Mouse (Mus musculus) kidney, postnatal 0 days (tissue): Measurements from ENCODE around the gene Olfr725. TPM values are rescaled to one million over a fixed set of nuclear protein-coding genes. Genes with fewer than 3 reads are reported as not detected.

Experiments used
- ATAC-seq: fragments of 200-750 bp; cut with Nextera tagmentation; replicated peaks from 2 replicates; pipeline ENCODE4 v1.8.0; 2017; ENCODE audit warnings: low read depth, moderate number of reproducible peaks, moderate TSS enrichment, moderate library complexity; ENCODE audit not compliant: low FRiP score
- DNase-seq: peaks from one replicate; pipeline ENCODE4 v3.0.0-alpha.2; 2016; ENCODE audit warnings: low spot score
- H3K27ac ChIP-seq: fragments of 300-500 bp; sonication (generic); 2 replicates; pipeline ENCODE4 v1.5.1; 2014; ENCODE audit warnings: mild to moderate bottlenecking
- H3K27me3 ChIP-seq: fragments of 300-500 bp; sonication (generic); 2 replicates; pipeline ENCODE4 v1.6.1; 2014; ENCODE audit warnings: low read length, mixed read lengths; ENCODE audit not compliant: insufficient read depth
- H3K36me3 ChIP-seq: fragments of 300-500 bp; sonication (generic); 2 replicates; pipeline ENCODE4 v1.6.1; 2014; ENCODE audit warnings: low read length, mixed read lengths; ENCODE audit not compliant: insufficient read depth
- H3K4me1 ChIP-seq: fragments of 300-500 bp; sonication (generic); replicated peaks from 2 replicates; pipeline ENCODE4 v1.6.1; 2014; ENCODE audit warnings: antibody characterized with exemption, low read length, mixed read lengths; ENCODE audit not compliant: insufficient read depth
- H3K4me2 ChIP-seq: fragments of 300-500 bp; sonication (generic); 2 replicates; pipeline ENCODE4 v1.6.1; 2014; ENCODE audit warnings: mild to moderate bottlenecking, low read length, moderate library complexity, mixed read lengths
- H3K4me3 ChIP-seq: fragments of 300-500 bp; sonication (generic); replicated peaks from 2 replicates; pipeline ENCODE4 v1.5.1; 2014; ENCODE audit warnings: low read depth, low read length
- H3K9ac ChIP-seq: fragments of 300-500 bp; sonication (generic); 2 replicates; pipeline ENCODE4 v1.6.1; 2014; ENCODE audit warnings: low read depth, low read length
- H3K9me3 ChIP-seq: fragments of 300-500 bp; sonication (generic); replicated peaks from 2 replicates; pipeline ENCODE4 v1.6.1; 2016; ENCODE audit warnings: low read length, inconsistent platforms, mixed read lengths
- CTCF ChIP-seq: IDR thresholded peaks from 2 replicates; pipeline ENCODE4 v1.5.1; 2016; ENCODE audit warnings: antibody characterized with exemption, low read depth, mild to moderate bottlenecking, moderate library complexity
- WGBS: fragments of 180-500 bp; shearing (Covaris S2); extraction: QIAGEN DNeasy Blood & Tissue Kit; methylation state at CpG from one replicate; pipeline ENCODE4 v1.1.7; 2014; 5-methylcytosine and 5-hydroxymethylcytosine counted together
- polyA plus RNA-seq: library from polyadenylated mRNA; unstranded; fragments of >200 nt; fragmentation: Nextera tagmentation; extraction: Ambion mirVana; gene quantifications from 2 replicates; pipeline ENCODE4 v1.2.1, GENCODE M21; 2015

Olfr725 gene
- polyA plus RNA-seq, 1 experiment from 2014 or later, result not detected

- 80% methylated on average over 2 of the region's 2 CpGs for WGBS
- no peaks in the 10 kb centered on the region for H3K4me1 ChIP-seq
- DNase-seq (no peak), ATAC-seq (no peak)
- TF ChIP-seq CTCF, result no peak
- no peak overlapping the region for H3K4me3 ChIP-seq
- no peak overlapping the region for H3K4me2 ChIP-seq
- 0 out of 2 replicates have a peak, but pooled peaks cover 3% of the 10 kb centered on the region for H3K9me3 ChIP-seq
- H3K36me3 ChIP-seq, result no peaks in the 10 kb centered on the region
- H3K27ac ChIP-seq, result no peak overlapping the region
- no peak overlapping the region for H3K9ac ChIP-seq
- no peaks in the 10 kb centered on the region for H3K27me3 ChIP-seq
Measured at GRCm38 (mm10) chr14:50026371-50026770, 13.8 kb downstream of the Olfr725 start.

Other genes starting within 250 kb of the Olfr725 start
- gene Olfr722, start 138.4 kb downstream of the Olfr725 start, polyA plus RNA-seq, result not detected in 2 replicates
- gene Olfr723, start 108.6 kb downstream of the Olfr725 start, polyA plus RNA-seq, result not detected in 2 replicates
- gene Olfr724, start 77.1 kb downstream of the Olfr725 start, polyA plus RNA-seq, result not detected in 2 replicates
- gene Olfr726, start 50.6 kb upstream of the Olfr725 start, polyA plus RNA-seq, result not detected in 2 replicates
- not detected in 2 replicates for gene Olfr727, start 82.8 kb upstream of the Olfr725 start, polyA plus RNA-seq
- not detected in 2 replicates for gene Olfr728, start 102.3 kb upstream of the Olfr725 start, polyA plus RNA-seq
- gene Olfr729, start 112.5 kb upstream of the Olfr725 start, polyA plus RNA-seq, result not detected in 2 replicates
- not detected in 2 replicates for gene Olfr730, start 147.8 kb upstream of the Olfr725 start, polyA plus RNA-seq
- gene Olfr731, start 201.5 kb upstream of the Olfr725 start, polyA plus RNA-seq, result not detected in 2 replicates
- not detected in 2 replicates for gene Olfr732, start 243.8 kb upstream of the Olfr725 start, polyA plus RNA-seq